In the genomic region with DNA sequence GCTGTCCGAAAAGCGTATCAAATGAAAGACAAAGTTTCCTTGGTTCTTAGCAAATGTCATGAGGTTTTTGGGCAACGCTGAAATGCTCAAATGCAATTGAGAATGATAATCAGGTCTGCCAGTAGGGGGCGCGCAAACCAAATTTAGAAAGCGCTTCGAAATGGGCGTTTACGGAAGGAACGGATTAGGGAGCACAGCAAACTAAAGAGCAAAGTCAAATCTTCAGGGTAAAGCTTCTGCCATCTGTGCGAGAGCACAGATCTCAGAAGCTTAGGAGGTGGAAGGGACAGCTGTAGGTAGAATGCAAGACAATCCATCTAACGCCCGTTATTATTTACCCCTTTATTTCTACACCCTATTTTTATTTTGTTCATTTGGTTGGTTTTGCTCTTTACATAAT, we compare ENCODE assay signal across 8 mouse cellular contexts.
DNase-seq lines count a peak whose midpoint lies in the region; ATAC-seq and TF ChIP-seq lines count a peak whose summit lies in the region.

No protein-coding gene starts in this region.

- H3K27ac ChIP-seq in lung, postnatal 0 days (ENCODE audit: low read length): no peak overlapping the region

- WGBS in lung, postnatal 0 days: 7% methylated on average over 13 of the region's 13 CpGs

- peak; percentile 71 for DNase-seq in MEL-GATA-1-ER (ENCODE audit: extremely low read depth, low read depth)
- peak; percentile 79 to 83 for DNase-seq in cerebellum, adult 18-20 months
- DNase-seq in layer of hippocampus, adult 9-11 months: peak; percentile 64
- peak; percentile 93 for DNase-seq in lung, postnatal 0 days (ENCODE audit: low spot score)
- peak; percentile 60 for DNase-seq in ovary, postnatal 10 days (ENCODE audit: low spot score)
- peak; percentile 86 for DNase-seq in thymus, postnatal 0 days (ENCODE audit: low spot score)

- H3K4me3 ChIP-seq in lung, postnatal 0 days (ENCODE audit: low read depth, low read length): no peak overlapping the region

- no peak overlapping the region for H3K9ac ChIP-seq in lung, postnatal 0 days (replicated peaks; ENCODE audit: low read depth)

- 0 out of 2 replicates have a peak overlapping the region, but pooled peaks have one; percentile 22 for H3K4me2 ChIP-seq in lung, postnatal 0 days (replicated peaks; ENCODE audit: low read depth, low read length)

- H3K36me3 ChIP-seq in lung, postnatal 0 days (ENCODE audit: insufficient read depth, low read length): no peaks in the 10 kb centered on the region

- no peaks in the 10 kb centered on the region for H3K9me3 ChIP-seq in lung, postnatal 0 days (ENCODE audit: low read length)

- no peak for TF ChIP-seq EP300 in lung, postnatal 0 days (IDR thresholded peaks at IDR 0.05)

- TF ChIP-seq CTCF in lung, postnatal 0 days (IDR thresholded peaks at IDR 0.05): peak; percentile 89

- no peaks in the 10 kb centered on the region for H3K27me3 ChIP-seq in lung, postnatal 0 days (replicated peaks; ENCODE audit: insufficient read depth, low read length)

- ATAC-seq in frontal cortex, adult (ENCODE audit: low TSS enrichment): peak; percentile 86
- ATAC-seq in hematopoietic stem cell, adult 5-6 weeks (replicated peaks in 1 of 2; ENCODE audit: insufficient read depth in 1 of 2, low FRiP score in 2 of 2, low TSS enrichment in 1 of 2, low read depth in 1 of 2, poor library complexity in 2 of 2, severe bottlenecking in 2 of 2): peak; percentile 72 to 74
- peak; percentile 48 for ATAC-seq in lung, postnatal 0 days

- no peaks in the 10 kb centered on the region for H3K4me1 ChIP-seq in lung, postnatal 0 days (ENCODE audit: insufficient read depth, low read depth, low read length)
